Mouse (Mus musculus): Measurements from ENCODE around the gene Cacna1h.

Gene Cacna1h

DNA sequence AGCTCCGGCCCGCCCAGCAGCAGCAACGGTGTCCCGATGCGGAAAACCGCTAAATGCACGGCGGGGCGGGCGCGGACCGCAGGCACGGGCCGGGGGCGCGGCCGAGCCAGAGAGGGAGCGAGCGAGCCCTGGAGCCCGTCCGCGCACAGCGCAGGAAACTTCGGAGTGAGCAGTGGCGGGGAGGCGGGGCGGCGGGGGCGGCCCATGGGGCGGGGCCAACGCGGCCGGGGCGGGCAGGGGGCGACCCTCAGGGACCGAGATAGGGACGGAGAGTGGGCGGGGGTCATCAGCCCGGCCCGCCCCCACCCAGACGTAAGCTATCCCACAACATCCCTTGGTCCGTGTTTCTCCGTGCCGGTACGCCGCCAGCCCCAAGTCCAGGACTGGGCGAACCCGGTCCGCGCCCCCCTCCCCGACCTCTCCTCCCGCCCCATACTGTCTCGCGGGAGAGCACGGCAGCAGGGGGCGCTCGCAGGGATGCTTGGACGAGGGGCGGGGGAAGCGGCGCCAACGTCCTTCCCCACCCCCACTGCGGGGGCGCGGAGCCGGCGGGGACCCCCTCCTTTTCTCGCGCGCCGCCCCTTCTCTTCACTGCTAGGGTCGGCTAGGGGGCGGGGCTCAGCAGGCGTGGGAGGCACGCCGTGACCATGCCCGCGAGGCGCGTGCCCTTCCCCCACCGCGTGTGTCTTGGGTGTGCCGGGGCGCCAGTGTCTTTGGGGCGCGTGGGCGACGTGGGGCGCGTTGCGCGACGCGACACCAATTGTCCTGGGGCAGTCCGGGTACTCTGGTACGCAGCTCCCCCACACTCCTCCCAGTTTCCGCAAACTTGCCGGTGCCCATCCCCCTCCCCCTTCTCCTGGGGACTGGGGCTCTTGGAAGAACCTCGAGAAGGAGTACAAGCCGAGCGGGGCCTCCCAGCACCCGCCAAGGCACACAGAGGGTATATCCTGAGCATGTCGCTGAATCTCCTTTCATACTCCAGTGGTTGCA lies at the start of gene Cacna1h:
TSS of gene Cacna1h (minus strand) at position 167 of the 990 bp plus-strand sequence.
- no peak for DNase-seq

DNA sequence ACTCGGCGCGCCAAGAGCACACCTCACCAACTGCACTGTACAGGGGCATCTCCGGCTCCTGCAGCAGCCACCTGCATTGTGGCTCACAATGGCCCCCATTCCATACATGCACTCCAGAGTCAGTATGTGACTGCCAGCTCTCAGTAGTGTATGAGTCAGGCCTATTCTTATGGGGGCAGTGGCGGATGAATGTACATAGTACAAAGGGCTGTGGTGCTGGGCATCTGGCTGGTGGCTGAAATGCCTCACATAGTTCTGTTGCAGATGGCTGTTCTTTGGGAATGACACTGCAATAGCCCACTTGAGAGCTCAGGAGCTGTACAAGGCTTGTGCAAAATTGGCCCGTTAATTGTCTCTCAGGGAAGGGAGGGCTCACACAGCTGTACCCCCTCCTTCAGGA lies 48.5 kb upstream of the Cacna1h start:
- no peak for DNase-seq

DNA sequence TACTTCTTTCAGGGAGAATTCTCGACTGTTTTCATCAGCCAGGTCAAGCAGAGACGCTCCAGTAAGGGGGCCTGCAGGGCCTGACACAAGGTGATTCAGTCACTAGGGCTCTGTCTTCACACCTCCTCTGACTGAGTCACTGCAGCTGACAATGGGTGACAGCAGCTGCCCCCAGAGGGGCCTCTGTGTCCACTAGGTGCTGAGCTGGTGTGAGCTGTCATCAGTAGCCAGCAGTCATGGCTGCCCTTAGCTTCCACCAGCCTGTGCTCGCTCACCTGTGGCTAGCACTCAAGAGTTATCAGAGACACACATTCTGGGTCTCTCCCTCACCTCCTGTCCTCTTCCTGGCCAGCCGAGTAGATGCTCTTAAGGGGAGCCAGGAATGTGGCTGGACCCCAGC lies 47.2 kb upstream of the Cacna1h start:
- DNase-seq, result no peak

DNA sequence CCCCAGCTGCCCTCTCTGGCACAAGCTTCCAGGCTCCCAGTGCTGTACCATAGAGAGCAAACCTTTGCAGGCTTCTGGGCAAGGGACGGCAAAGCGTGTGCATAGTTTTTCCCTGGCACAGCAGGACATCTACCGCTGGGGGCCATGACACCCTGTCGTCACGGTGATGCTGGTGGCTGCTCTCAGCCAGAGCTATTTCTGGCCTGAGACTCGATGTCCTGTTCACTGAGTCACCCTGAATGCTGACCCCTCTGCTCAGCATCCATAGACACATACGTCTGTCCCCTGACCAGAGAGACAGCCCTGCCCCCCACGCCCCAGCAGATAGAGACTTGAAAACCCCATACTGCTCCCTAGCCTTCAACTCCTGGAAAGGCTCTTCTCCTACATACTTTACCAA lies 46.6 kb upstream of the Cacna1h start:
- no peak for DNase-seq

DNA sequence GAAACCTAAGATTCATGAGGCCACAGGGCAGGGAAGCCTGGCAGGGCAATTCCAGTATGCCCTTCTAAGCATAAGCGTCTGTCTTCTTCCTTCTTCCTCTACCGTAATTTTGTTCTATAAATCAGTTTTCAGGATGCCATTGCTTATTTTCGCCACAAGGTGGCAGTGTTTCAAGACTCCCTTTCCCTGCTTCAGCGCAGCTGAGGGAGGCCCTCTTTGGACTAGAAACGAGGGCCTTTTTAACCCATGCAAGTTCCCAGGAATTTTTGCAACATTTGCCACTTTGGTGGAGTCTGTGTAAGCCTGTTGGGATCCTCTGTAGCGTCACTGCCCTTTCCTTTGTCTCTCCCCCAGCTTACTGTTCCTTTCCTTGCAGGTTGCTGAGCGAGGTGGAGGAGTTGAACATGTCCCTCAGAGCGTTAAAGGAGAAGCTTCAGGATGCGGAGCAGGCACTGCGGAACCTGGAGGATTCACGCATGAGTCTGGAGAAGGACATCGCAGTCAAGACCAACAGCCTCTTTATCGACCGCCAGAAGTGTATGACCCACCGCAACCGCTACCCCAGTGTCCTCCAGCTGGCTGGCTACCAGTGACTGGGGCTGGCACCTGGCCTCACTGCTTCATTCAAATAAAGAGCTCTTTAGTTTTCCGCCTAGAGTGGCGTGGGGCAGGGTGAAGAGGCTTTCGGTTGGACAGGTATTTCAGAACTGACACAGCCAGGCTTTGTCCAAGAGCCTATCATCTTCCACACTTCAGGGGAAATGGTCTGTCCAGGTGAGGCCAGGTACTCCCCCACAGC lies 42.6 kb upstream of the Cacna1h start:
- DNase-seq, result peak; percentile 65

DNA sequence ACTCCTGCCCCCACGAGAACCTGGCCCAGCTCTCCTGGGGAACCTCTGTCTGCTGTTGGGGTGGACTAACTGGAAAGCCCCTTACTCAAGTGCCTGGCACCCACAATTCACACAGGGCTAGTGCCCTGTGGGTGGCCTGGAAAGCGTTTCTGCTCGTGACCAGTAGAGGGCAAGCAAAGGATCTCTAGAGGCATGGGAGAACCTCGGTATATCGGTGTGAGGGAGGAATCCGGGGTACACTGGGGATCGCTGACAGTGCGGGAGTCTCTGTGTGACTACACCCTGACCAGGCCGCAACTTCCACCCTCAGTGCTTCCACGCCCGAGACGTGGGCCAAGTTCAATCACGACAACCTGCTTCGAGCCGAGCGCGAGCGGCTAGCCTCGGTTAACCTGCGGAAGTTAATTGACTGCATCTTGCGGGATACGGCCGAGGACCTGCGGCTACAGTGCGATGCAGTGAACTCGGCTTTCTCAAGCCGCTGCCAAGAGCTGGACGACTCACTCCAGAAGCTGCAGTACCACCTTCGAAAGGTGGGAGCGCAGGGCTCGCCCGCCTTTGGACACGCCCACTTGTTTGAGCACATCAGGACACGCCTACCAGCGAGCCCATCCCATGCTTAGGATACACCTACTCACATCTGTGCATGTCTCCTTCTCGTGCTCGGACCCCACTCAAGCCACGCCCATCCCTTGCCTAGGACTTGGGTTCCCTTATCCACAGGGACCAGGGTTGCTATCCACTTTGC lies 40.9 kb upstream of the Cacna1h start:
- DNase-seq, result peak; percentile 35

DNA sequence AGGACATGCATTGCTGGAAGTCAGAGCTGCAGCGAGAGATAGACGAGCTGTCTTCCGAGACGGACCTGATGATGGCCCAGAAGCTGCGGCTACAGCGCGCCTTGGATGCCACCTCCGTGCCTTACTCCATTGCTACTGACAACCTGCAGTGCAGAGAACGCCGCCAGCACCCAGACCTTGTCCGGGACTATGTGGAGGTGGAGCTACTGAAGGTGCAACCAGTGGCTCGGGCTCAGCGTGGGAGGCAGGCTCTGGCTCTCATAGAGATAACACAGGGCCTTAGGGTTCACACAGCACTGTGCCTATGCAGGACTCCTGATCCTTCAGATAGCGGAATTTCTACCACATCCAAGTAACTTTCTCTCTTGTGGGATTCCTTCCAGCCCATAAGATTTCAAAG lies 38.5 kb upstream of the Cacna1h start:
- no peak for DNase-seq

DNA sequence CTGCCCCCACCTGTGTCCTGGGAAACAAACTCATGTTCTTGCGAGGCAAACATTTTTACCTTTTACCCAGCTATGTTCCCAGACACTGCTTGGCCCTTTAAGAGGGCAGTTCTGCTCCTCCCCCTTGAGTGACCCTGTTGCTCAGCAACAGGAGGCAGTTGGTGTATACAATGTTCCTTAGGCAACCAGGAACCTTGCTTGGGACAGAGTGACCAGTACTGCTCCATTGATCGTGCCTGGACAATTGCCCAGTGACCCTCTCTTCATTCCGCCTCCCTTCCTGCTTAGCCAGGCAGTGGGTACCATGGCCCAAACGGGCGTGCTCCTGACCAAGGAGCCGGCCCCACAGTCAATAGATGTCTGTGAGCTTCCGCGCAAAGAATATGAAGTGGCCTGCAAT lies 37.8 kb upstream of the Cacna1h start:
- no peak for DNase-seq

DNA sequence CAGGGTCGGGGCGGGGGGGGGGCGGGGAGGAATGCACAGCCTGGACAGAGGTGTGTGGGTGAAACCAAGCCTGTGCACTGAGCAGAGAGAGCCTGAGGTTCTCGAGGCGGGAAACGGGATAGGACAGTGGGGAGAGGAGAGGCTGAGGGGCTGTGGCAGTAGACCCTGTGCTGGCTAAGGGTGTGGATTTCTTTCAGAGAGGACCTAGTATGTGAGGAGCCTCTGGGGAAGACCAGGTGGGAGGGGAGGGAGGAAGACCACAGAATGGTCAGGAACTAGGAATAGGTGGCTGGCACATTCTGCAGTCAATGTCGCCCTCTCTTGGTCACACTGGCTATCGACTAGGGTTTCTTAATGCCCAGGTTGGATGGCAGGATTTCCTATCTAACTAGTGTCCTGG lies 36.2 kb upstream of the Cacna1h start:
- peak; percentile 39 for DNase-seq

DNA sequence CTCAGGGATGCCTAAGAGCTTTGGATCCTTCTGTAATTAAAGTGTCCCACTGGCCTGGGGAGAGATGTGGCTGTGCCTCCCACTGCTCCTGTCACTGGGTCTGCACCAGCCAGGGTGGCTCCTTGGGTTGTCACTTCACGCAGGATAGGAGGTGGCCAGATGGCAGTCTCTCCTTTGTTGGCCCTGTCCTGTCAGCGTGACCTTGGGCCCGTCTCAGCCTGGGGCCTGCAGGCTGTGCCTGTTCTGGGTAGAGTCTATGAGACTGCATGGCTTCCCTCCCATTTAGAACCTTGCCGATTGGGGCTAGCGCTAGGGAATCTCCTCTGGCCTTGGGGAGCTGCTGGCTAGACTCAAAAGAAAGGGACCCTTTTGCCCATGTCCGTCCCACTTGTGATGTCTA lies 34.7 kb upstream of the Cacna1h start:
- no peak for DNase-seq

DNA sequence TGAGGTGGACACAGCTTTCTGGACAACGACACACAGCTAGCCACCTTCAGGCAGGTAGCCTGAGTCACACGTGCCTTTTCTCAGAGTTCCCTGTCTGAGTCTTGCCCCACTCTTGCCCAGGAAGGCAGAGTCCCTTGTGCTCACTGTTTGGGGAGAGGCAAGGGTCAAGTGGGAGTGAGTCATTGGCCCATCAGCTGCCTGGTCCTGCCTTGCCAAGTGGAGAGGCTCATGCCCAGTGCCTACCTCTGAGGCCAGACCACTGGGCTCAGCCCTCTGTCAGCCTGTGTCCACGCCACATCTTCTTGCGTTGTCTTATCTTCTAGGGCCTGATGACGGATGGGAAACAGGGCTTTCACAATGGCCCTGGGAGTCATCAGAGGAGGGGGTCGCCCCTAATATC lies 34.2 kb upstream of the Cacna1h start:
- no peak for DNase-seq

DNA sequence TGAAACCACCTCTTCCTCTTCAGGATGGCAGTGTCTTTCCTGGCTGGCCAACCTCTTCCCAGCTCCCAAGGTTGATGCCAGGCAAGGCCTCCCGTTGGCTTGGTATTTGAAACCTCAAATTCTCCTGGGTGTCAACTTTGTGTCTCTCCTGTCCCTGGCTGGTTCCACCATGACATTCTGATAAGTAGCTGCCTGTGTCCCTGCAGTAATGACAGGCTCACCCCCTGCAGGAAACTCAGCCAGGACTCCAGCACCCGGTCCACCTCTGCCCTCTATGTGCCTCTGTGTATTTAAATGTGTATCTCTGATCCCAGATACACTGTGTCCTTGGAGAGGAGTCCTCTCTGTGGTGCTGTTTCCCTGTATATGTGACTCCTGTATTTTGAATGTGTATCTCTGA lies 32.7 kb upstream of the Cacna1h start:
- no peak for DNase-seq

DNA sequence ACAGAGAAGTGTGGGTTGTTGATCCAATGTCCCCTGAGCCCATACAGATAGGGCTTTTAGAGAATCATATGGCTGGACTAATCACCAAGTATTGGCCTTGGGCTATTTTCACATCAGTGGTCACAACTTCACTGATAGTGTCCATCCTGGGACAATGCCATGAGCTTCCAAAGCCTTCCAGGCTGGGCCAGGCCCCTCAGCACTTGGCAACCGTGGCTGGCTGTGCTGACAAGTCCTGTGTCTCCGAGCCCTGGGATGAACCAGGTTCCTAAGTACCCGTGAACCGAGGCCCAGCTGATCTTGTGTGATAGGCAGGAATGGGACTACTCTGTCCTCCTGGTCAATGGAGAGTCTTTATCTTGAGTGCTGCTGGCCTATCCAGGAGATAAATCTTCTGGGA lies 30.5 kb upstream of the Cacna1h start:
- DNase-seq, result no peak

DNA sequence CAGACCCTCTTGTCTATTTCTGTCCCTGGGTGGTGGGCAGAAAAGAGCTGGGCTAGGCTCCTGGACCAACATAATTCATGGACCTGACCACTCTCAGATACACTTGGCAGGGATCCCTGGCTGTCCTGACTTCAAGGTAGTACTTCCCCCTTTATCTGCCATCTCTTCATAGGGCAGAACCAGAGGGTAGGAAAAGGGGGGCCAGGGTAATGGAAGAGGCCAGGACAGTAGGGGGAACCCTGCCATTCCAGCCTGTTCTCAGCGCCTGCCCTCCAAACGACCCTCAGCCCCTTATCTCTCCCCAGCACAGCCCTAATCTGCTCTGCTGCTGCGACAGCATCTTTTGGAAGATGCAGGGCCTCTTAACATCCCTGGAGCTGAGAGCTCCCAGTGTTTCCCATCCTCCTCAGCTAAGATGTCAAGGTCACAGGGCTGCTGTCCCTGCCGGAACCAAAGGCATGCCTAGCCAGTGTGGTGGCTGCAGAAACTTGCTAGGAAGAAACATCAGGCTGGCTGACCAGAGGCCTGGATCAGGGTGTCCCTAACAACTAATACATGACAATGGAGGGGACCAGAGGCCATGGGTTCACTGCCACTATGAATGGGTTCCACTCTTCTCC lies 29.9 kb upstream of the Cacna1h start:
- no peak for DNase-seq

DNA sequence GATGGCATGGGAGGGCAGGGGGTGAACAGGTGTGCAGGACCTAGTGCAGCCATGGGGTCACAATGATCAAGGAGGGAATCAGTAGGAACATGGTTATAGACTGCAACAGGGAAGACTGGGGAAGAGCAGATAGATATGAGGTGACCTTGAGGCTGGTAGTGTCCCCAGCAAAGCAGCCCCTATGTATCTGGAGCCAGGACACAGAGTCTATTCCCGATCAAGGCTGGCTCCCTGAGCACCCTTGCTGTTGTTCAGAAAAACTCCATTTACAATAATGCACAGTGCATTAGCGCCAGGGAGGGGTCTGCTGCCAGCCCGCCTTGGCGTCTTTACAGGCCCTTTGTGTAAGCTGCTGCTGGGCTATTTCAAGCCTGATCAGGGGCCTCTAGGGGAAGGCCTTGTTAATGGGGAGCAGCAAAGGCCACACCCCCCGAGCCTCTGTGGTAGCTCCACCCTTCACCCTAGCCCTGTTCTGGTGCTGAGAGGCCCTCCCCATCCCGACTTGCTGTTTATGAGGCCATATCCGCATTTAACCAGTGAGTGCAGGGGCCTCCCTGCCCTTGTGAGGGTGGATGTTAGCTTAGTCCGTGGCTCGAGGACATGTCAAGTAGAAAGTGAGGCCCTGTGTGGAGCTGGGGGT lies 28.8 kb upstream of the Cacna1h start:
- no peak for DNase-seq

DNA sequence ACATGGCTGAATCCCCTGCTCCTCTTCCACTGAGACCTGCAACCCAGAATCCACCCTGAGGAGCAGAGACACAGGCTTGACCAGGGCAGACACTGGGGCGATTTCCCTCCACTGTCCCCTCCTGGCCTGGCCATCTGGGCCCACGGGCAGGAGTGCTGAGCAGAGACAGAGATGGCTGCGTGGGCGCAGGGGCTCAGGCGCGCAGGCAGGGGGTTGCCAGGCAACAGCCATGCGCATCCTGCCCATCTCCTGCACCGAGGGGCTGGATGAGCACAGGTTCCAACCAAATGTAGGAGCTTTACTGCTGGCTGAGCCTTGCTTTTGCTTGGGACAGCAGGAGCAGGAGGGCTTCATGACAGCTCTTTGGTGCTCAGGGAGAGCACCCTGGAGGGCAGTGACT lies 23.0 kb upstream of the Cacna1h start:
- no peak for DNase-seq

DNA sequence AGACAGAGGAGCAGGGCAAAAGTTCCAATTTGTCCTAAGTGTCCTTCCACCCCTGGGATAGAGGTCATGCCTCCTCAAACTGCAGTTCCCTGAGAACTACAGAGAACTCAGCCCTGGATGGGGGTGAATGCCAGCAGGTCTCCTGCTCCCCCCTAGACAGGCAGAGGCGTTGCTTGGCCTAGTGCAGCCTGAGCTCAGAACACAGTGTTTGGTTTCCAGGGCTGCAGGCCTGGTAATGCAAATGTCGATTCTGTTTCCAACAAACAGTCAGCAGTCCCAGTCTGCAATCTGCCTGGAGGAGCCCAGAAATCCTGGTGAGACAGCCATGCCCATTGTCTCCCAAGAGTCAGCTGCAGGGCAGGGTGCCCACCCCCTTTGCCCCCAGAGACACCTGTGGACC lies 20.7 kb upstream of the Cacna1h start, which contains the start of gene Tekt4:
TSS of gene Tekt4 (plus strand) at position 344 of the 400 bp plus-strand sequence.
- DNase-seq, result no peak

DNA sequence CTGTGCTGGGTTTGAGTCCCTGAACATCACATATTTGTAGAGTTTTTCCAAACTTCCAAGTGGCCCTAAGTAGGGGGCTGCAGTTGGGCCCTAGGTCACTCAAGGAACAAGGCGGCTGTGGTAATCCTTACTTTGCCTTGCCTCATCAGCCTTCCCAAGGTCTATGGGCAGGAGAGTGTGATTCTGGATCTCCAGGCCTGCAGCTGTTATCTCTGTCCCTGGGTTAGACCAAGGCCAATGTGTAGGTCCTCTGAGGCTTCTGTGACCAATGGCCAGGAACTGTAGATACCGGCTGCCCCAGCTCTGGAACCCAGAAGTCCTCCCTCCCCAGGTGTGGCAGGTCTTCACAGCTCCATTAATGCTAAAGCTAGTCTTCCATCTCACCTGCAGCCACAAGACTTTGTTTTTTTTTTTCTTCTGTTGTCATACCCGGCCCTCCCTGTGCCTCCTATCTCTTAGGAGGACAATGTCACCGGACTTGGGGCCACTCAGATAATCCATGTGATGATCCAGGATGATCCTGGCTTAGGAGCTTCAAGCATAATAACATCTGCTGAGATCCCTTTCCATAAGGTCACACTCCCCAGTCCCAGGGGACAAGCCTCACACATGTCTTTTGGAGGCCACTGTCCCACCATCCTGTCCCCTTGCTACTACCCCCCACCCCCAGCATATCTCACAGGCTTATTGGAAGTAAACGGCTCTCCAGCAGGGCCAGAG lies 18.8 kb upstream of the Cacna1h start:
- no peak for DNase-seq

DNA sequence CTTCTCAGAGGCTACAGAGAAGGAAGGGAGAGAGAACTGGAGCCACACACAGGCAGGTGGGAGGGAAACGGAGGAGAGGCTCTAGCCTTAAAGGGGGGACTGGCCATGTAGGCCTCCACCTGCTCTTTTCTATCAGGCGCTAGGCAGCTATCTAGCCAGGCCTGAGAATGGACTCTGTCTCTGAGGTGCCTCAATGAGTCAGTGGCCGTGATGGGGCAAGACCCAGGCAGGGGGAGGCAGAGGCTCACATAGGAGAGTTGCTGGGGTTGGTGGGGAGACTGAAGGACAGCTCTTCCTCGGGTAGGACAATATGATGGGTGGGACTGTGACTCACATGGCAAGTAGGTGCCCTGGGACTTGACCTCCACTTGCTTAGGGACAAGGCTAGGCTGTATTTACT lies 16.7 kb upstream of the Cacna1h start:
- DNase-seq, result no peak

DNA sequence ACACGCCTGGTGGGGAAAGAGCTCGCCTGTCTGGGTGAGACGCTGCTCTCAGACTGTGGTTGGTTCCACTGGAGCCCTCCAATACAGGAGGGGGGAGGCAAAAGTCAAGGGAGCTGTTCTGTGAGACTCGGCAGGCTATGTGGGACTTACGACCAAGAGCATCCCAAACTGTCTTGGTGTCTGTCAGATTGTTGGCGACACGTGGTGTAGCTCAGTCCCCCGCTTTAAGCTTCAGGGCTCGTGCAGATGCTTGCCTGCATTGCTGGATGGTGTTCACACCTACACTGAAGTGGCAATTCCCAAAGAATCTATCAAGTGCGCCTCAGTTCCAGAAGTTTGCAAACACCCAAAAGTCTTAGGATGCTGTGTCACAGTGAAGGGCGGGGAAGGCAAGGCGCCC lies 14.3 kb upstream of the Cacna1h start:
- no peak for DNase-seq

DNA sequence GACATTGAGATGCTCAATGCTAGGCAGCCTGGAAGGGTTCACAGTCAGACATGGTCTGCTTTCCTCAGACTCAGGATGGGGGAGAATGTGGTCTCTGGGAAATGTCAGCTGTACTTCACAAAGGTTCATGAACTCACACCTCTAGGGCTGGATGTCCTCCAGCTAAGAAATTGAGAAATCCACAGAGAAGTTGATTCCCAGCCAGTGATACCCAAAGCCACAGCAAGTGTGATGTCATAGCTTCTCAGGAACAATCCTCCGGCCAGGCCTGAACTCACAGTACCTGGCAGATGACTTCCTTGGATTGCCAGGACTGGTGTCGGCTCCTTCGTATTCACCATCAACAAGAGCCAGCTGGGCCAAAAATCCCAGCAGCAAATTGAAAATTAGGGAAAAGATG lies 12.3 kb upstream of the Cacna1h start:
- no peak for DNase-seq

DNA sequence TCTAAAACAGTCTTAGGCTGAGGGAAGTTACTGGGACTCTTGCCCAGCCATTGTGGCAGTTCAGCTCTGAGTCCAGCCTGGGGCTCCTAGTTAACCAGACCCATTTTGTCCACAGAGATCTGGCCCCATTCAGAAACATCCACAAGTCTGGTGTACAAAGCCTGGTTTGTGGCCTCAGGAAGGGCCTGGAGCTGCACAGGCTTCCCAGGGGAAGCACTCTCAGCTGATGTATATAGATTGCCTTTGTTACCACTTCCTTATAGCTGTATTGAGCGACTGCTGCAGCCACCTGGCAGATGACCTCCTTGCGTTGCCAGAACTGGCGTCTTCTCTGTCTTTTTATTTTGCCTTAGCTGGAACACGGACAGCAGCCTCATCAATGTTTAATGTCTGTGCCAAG lies 11.5 kb upstream of the Cacna1h start:
- no peak for DNase-seq
